Mouse (Mus musculus) activated CD4-positive, CD25-positive, alpha-beta regulatory T cell, adult 4 months (primary cell): Measurements from ENCODE around the gene Gm11037. TPM values are rescaled to one million over a fixed set of nuclear protein-coding genes. Genes with fewer than 3 reads are reported as not detected.
"Not testable (repeated sequence)": the region's sequence is repeated elsewhere in the genome, so short reads cannot be mapped to it uniquely, and the experiment has no call there.

ENCODE experiments used
- ATAC-seq: one replicate; pipeline ENCODE4 v1.8.0; 2017
- polyA plus RNA-seq, 2 experiments: library from polyadenylated mRNA; unstranded; fragments of 100-300 nt; shearing (Covaris generic); gene quantifications; one replicate each; pipeline ENCODE4 v1.2.1; 2017

Gm11037 gene
- polyA plus RNA-seq, result not detected

DNA sequence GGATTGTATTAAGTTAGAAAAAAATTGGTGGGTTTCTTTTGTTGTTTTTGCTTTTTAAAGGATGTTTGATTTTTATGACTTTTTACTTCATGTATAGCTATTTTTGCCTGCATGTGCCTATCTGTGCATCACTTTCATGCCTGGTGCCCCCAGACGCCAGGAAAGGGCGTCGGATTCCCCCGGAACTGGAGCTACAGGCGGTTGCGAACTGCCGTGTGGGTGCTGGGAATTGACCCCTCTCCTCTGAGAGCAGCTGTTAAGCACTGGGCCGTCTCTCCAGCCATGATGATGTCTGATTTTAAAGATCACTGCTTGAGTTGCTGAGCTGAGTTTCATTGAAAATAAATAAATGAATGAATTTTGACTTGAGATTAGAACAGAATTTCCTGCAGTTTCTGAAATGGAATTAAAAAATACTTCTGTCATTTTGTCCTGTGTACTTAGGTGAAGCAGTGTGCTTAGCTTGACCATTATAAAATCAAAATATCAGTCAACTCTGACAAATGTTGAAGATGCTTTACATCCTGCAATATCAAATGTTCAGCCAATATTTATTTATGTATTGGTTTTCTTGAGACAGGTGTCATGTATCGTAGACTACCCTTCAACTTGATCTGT lies at the start of gene Gm11037:
TSS of gene Gm11037 (plus strand) at position 568 of the 618 bp plus-strand sequence.
- ATAC-seq, result no peak

DNA sequence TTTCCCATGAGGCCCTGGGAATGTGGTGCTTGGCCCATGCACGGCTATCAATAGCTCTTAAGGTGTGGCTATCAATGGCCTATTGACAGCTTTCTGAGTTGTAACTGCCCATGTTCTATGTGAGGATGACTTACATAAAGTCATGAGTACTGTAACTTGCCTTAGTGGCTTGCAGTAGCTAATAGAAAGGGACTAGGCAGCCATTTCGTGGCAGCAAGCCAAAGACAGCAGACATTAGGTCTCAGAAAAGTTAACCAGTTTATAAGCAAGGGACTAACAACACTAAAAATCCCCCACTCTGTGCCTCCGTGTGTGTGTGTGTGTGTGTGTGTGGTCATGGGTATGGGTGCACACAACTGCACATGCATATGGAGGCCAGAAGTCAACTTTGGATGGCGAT lies 49.1 kb upstream of the Gm11037 start:
- no peak for ATAC-seq

DNA sequence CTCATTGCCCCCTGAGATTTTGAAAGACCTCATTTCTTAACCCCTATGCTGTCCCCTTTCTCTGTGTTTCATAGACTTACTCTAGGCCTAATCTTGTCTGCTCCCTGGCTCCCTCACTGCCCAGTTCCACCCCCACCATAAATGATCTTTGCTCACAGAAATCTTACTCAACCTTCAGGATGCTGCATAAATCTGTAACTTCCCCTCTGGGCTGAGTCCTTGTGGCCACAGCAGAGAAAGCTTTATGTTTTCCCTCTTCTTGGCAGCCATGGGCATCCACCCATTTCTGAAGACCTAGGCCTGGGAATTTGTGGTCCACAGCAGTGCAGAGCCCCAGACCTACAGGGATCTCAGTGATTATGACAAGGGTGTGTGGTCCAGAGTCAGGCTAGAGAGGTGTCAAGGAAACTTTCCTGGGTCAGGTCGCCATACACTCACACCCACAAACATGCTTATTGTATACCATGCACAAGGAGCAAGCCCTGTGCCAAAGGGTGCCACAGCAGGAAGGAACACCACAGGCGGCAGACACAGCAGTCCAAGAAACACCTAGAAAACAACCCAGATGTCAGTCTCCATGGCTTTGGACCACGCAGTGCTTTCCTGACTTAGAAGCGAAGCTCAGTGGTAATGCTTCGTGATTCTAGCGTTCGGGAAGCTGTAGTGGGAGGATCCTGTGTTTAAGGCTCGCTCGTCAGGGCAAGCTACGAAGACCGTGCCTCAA lies 46.5 kb upstream of the Gm11037 start, which contains the start of gene Siglec1:
TSS of gene Siglec1 (minus strand) at position 99 of the 724 bp plus-strand sequence.
- no peak for ATAC-seq

DNA sequence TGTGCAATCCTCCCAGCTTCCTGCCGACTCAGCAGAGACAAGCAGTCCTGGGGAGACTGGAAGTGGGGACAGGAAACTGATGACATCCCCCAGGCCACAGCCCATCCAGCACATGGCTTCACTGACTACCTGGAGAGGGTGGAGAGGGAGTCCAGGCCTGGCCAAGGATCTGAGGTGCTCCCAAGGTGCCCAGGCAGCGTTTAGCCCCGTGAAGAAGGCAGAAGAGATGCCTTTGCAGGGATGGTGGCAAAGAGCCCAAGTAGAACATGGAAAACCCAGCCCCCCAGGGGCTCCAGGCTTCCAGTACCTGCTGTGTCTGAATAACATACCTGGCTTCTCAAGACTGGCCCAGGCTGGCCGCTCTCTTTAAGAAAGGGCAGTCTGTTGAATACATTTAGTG lies 44.7 kb upstream of the Gm11037 start:
- ATAC-seq, result no peak

DNA sequence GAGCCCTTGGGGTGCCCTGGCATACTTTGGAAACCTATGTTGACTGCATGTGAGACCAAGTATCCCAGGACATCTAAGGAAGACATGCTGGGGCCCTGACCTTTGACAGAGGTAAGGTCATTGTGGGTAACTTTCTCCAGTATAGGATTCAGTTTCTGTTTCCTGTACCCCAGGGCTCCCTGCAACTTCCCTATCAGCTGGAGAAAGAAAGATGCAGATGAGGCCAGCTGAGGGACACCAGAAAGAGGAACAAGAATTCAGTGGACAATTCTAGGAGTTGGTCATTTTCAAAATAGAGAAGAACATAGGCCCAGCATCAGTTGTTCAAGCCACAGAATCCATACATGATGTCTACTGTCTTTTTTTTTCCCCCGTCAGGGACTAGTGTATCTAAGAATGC lies 43.7 kb upstream of the Gm11037 start:
- no peak for ATAC-seq

DNA sequence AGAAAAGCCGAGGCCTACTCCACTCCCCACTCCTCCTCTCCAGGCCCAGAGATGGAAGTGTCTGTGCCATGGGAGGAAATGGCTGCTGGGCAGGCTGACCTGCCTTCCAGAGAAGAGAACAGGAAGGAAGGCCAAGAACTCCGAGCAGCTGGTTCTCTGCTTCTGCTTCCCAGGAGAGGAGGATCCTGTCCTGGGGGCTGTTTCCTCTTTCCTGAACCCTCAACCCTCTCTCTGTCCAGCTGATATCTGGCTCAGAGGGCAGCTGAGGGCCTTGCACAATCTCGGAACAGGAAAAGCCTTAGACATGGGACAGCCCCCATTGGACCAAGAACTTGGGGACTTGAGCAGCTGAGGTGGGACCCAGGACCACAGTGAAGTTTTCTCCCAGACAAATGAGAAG lies 42.4 kb upstream of the Gm11037 start:
- no peak for ATAC-seq

DNA sequence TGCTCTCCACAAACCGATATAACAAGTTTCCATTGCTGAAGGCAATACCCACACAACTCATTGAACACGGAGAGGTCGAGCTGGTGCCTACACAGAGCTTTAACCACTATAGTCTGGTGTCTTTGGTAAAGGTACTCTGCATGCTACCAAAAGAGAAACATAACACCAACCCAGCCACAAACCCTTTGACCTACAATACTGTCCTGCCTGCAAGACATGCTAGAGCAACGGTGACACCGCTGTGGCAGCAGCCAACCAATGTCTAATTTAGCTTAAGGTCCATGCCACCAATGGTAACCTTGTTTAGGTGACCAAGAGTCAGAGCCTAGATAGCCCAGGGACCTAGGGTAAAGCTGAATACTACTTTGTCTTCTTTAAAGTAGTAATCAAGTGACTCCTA lies 39.7 kb upstream of the Gm11037 start:
- ATAC-seq, result no peak

DNA sequence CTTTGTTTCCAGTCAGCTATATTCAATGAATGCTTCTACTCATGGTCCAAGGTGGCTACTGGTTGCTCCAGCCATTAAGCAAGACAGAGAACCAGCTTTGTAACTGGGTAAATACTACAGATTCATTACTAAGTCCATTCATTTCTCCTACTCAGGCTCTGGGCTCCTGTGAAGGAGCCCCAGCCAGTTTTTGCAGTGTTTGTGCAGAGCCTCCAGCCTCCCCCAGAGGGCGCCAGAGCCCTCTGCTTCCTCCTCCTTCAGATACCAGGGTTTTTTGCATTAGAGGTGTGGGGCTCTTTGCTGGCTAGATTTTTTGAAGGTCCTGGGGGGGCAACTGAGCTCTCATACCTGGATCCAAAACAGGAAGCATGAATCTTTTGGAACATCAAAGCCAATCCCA lies 38.5 kb upstream of the Gm11037 start:
- ATAC-seq, result peak; percentile 78

DNA sequence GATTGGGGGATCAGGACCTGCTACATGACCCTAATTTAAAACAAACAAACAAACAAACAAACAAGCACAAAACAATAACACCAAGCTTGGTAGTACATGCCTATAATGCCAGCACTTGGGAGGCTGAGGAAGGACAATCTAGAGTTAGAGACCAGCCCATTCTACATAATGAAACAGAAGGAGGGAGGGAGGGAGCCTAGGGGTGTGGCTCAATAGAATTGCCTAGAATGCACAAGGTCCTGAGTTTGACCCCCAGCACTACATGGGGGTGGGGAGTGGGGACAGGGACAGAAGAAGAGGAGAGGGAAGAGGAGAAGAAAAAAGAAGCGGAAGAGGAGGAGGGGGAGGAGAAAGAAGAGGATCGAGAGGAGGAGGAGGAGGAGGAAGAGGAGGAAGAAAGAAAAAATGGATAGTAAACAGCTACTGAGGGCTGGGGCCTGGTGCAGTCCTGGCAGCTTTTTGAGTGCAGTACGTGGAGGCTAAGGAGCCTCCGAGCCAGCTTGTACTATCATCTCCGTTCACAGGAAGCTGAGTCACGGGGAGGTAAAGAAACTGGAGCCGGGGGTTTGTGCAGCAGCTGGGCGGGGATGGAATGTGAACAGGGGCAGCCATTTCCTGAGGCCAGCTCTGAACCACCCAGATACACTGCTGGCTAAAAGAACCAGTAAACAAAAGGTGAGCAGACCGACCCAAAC lies 37.0 kb upstream of the Gm11037 start:
- ATAC-seq, result no peak

DNA sequence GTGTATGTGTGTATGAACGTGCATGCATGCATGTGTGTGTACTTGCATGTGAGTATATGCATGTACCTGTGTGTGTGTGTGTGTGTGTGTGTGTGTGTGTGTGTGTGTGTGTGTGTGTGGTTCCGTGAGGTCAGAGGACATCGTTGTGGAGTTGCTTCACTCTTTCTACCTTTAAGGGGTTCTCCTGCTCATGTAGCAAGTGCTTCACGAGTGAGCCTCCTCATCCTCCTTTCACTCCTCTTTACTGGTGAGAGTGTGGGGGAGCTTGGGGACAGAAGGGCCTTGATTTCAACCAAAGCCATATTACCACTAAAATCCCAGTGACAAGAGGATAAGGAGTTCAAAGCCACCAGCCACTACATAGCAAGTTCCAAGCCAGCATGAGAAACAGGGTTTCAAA lies 36.2 kb upstream of the Gm11037 start:
- no peak for ATAC-seq

DNA sequence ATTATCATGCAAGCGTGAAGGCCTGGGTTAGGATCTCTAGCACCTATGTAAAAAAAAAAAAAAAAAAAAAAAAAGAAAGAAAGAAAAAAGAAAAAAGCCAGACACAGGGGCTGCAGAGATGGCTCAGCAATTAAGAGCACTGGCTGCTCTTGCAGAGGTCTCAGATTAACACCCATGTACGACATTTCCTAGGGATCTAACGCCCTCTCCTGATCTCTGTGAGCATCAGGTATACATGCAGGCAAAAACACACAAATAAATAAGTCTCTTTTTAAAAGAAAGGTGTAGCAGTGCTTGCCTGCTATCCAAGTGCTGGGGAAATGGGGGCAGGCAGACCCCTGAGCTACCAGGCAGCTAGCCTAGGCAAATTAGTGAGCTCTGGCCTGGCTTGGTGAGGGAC lies 31.8 kb upstream of the Gm11037 start:
- ATAC-seq, result no peak

DNA sequence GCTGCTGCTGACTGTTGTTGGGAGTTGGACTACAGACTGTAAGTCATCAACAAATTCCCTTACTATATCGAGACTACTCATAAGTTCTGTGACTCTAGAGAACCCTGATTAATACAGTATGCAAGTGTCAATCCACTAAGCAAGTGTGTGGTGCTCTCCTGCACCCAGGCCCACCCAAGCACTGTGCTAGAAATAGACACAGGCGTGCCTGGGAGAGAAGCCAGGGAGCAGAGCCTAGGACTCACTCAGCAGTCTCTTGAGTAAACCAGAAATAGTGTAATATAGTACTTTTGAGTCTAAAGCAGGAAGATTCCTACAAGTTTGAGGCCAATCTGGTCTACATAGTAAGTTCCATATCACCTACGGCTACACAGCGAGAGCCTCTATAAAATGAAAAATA lies 29.3 kb upstream of the Gm11037 start:
- no peak for ATAC-seq

DNA sequence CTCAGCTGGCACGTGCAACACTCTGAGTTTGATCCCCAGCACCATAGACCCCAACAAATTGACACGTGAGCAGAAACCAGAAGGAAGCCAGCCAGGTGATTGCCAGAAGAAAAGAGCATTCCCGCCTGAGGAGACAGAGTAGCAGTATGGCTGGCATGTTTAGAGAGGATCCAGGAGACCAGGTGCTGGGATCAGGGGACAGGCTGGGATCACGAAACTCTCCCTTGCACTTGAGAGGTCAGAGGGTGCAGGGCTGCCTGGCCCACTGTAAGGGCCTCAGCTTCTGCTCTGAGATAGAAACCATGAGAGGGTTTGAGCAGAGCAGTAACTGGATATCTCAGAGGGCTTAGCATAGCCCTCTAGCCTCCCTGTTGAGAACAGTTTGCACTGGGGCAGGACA lies 28.2 kb upstream of the Gm11037 start:
- not testable (repeated sequence) for ATAC-seq

DNA sequence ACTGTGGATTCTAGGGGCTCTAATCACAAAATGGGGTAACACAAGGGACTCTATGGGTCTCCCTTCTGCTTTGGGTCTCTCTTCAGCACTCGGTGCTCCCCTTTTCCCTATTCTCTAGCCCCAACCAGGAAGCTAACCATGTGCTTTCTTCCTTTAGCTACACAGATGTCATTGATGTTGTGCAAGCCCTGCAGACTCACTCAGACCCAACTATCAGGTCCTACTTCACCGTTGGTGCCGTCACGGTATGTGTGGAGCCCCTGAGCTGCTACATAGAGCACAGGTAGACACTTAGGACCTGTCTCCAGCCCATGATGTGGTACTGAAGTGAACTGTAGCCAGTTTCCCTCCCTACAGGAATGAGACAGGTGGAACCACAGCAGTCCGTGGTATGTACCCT lies 27.3 kb upstream of the Gm11037 start:
- no peak for ATAC-seq

DNA sequence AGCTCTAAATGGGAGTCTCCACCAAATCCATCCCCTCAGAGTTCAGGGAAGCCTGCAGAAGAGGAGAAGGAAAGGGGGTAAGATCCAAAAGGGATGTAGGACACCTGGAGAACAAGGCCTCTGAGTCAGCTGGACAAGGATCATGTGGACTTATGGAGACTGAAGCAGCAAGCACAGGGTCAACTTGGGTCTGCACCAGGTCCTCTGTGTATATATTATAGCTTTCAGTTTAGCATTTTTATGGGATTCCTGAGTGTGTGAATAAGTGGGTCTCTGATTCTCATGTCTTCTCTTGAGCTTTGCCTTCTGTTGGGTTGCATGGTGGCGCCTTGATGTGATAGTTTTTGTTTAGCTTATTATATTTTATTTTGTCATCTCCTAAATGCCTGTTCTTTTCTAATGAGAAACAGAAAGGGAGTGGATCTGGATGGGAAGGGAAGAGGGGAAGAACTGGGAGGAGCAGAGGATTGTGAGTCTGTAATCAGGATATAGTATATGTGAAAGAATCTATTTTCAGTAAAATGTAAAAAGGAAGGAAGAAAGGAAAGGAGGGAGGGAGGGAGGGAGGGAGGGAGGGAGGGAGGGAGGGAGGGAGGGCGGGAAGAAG lies 14.2 kb upstream of the Gm11037 start:
- no peak for ATAC-seq

DNA sequence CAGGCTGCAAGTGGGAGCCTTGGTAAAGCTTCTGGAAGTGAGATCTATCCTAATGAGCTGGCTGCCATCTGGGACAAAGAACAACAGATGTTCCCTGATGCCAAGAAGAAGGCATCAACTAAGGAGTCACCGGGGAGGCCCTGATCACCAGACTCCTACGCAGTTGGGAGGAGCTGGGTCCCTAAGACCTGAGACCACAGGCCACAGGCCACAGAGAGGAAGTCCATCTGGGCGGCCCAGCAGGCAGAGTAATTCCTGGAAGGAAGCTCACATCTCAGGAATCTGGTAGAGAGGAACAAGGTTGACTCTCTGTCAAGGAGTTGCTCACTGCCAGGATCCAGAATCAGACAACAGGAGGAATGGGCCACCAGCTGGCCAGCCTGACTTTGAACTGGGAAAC lies 9.1 kb upstream of the Gm11037 start:
- ATAC-seq, result no peak

DNA sequence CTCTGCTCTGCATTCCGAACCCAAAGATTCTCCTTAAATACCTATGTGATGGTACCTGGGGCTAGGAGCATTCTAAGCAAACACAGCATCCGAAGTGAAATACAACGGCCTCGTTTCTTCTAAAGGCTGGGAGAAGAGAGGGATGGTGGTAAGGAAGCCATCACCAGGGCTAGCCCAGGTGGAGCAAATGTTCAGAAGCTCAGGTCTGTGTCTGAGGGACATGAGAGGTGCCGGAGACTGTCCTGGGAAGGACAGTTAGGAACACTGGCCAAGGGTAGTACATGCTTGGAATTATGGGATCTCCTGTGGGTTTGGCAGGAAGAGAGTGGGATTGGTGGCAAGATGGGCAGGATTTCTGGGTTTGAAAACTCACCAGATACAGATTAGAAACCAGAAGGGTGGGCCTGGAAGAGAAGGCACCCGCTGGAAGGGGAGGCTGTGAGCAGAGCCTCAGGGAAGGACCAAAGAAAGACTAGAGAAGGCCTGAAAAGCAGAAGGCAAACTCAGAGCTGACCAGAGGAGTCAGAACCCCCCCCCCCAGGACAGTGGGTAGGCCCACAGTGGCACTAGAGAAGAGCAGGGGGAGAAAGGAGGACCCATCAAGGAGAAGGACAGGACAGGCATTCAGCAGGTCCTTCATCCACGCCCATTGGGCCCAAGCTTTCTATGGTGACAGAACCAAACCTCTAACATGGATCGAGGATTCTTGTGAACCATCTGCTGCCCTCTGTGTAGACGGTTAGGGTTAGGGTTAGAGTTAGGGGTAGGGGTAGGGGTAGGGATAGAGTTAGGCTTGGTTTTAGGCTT lies 7.9 kb upstream of the Gm11037 start:
- ATAC-seq, result no peak

DNA sequence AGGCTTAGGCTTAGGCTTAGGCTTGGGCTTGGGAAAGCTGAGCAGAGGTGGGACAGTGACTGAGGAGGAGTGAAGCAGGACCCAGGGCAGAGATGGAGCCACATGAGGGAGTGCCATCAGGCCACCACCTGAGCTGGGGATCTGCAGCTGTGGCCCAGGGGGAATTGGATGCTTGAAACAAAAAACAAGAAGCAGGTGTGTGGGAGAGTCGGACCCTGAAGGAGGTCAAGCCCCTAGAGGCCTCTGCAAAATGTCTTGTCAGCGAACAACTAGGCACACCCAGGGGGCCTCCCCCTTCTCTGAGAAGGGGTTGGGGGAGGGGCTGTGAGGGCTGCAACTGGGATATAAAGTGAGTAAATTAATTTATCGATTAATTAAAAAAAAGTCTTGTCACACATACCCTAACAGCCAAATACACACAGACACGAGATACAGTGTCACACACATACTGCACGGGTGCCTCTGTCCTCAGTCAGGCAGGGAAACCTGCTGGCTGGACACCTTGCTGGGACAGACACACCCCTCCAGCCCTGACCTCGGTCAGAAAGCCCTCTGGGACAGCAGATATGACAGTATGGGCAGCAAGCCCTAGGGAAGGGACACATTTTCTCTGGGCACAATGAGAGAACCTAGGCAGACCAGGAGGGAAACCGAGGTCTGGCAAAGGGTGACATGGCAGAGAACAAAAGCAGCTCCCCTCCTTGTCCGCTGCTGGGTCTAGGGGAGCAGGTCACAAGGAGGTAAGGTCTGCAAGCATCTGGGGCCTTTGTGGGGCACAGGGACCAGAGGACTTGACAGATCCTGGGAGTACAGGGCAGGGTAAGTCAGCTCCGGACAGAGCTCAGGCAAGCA lies 7.1 kb upstream of the Gm11037 start:
- ATAC-seq, result no peak

DNA sequence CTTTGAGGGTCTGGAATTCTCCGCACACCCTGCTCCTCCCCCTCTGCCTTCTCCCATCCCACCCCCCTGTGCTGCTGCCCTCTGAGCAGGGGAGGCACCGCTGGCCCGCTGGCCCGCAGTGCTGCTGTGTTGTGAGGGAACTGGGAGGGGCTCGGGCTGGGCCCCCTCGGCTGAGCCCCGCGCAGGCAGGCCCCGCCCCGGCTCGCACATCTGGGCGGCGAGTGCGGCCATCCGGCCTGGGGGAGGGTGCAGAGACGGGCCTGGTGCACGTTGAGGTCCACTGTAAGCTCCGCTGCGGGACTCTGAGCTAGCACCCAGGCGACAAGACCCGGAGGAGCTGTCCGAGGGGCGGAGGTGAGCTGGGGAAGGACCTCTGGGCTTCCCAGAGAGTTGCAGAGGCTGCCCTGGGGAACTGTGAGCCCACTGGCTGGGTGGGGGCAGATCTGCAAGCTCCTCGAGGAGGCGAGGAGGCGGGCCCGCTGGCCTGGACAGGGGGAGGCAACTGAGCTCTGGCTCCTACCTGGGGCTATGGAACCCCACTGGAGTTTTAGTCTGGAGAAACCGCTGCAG lies 6.1 kb upstream of the Gm11037 start, which contains the start of gene Hspa12b:
TSS of gene Hspa12b (plus strand) at position 120 of the 570 bp plus-strand sequence.
- ATAC-seq, result no peak

DNA sequence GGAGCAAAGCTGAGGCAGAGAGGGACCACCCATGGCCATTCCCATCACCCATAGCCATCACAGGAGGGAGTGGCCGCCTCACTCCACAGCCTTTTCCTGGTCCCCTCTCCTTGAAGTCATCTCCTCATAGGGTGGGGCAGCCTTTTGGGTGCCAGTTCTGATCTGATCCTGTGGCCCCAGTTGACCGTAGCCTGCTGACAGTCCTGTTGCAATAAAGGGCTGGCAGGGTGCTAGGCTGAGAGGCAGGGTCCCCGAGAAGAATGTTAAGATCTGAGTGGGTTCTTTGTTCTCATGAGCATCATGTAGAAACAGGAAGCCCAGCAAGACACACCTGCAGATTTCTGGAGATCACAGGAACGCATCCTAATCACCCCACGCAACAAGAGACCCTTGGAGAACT lies 5.1 kb upstream of the Gm11037 start:
- ATAC-seq, result no peak

DNA sequence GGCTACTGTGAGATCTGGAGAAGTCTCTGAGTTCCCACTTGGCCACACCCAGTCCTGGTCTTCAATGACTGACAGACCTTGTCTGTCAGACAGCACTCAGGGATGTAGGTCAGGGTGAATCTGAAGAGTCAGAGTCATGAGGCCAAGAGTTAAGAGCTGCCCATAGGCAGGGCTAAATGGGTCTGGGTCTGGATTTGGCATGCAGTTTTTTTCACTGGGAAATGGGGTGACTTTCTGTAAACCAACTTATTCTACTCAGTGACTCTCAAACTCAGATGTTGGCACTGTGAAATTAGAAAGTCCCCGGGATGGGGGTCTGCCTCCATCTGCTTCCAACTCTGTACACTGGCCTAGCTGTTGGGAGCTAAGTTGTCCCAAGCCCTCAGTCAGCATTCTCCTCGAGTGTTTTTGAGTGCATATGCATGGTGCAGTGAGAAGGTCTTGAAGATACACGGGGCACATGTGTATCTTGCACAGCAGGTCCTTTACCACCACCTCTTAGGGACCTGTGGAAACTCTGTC lies 4.6 kb upstream of the Gm11037 start:
- ATAC-seq, result no peak
